Mouse (Mus musculus) spleen, embryonic (tissue): Measurements from ENCODE around the gene Sf3b3.

ENCODE experiments used
- CTCF ChIA-PET: fragments of 350-600 bp; sonication (Branson Sonifier 250); formaldehyde crosslinking; loops from one replicate; lab custom pipeline; 2022; lab: Charles Lee

Gene Sf3b3

DNA sequence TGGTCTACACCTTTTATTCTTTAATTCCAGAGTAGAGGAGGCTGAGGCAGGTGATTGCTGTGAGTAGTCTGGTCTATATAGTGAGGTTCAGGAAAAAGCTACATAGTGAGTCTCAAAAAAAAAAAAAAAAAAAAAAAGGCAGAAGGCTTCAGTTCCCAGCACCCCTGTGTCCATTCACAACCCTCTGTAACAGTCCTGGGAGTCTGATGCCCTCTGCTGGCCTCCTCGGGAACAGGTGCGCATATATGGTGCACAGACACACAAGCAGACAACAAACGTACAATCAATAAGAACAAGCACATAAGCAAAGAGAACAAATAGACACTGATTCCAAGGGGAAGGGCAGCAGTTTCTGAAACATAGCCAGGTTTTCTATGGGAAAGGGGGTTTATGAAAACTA lies 70.3 kb downstream of the Sf3b3 start:
- CTCF ChIA-PET, result interaction anchor here (0.7 kb wide), 1 partner anchor 37 kb away, joined by 5 read pairs; no protein-coding TSS in a partner anchor

DNA sequence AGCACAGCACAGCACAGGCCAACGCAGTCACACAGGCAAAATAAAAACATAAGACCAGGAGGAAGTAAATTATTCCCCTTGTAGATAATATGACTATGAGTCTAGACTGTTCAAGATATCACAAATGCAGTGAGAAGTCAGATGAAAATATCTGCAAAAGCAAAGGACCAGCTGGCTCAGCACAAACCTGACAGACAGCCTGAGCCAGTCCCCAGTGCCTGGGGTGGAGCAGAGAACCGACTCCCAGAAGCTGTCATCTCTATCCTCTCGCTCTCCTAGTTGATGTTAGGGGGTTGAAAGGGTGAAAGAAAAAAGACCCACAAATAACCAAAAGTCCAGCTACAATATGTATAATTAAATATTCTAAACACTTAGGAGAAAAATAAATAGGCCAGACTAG lies 70.9 kb downstream of the Sf3b3 start:
- CTCF ChIA-PET, result no interaction called here

- CTCF ChIA-PET, result no interaction called here
Measured at GRCm38 (mm10) chr8:110775316-110775715, 71.3 kb downstream of the Sf3b3 start.

DNA sequence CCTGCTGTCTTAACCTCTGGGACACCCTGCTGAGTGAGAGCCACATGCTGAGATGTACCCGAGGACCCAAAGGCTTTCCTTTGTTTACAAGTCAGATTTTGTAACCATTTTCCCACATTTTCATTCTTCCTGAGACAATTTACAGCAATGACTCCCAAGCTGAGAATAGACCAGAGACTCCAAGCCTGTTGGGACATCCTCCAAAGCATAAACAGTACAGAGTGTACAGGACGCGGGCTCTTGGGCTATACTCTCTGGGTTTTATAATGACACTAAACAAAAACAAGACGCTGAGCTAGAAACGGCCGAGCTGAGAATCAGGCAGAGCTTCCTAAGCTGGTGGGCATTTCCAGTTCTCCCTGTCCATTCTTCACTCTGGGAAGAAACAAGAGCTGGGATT lies 71.9 kb downstream of the Sf3b3 start:
- CTCF ChIA-PET, result no interaction called here

DNA sequence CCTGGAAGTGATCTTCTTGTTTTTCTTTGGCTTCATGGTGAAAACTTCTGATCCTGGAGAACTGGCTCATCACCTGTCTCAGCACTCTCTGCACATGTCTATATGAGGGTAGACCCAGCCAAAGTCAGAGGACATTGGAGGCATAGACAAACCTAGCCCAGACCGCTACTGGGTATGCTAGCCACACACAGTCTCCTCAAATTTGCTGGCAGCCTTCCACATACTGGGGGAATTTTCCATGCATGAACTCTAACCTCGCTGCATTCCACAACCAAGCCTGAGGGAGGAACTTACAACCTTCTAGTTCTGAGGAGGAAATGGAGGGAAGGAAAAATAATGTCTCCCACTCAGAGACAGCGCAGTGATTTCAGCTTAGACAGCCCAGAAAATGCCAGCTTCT lies 72.5 kb downstream of the Sf3b3 start:
- CTCF ChIA-PET, result no interaction called here

GRCm38 (mm10) chr8:110772452-110772851 lies 74.1 kb downstream of the Sf3b3 start:
- CTCF ChIA-PET, result interaction anchor here (0.6 kb wide), 1 partner anchor 347 kb away, joined by 12 read pairs; no protein-coding TSS in a partner anchor

GRCm38 (mm10) chr8:110767261-110767660 lies 79.3 kb downstream of the Sf3b3 start:
- CTCF ChIA-PET, result no interaction called here

DNA sequence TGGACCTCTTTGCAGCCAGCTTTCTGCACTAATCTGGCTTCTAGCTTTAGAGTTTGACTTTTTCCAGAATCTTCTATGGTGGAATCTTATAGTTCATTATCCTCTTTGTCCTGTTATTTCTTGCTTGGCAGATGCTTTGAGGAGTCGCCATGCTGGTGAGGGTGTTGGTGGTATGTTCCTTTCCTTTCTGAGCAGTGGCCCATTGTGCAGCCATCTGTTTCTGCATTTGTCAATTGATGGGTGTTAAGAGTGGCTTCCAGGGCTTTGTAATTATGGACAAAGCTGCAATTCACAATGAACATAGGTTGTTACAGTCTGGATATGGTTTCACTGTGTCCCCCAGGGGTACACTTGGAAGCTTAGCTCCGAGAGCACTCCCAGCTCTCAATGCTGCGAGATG lies 81.9 kb downstream of the Sf3b3 start:
- CTCF ChIA-PET, result no interaction called here

DNA sequence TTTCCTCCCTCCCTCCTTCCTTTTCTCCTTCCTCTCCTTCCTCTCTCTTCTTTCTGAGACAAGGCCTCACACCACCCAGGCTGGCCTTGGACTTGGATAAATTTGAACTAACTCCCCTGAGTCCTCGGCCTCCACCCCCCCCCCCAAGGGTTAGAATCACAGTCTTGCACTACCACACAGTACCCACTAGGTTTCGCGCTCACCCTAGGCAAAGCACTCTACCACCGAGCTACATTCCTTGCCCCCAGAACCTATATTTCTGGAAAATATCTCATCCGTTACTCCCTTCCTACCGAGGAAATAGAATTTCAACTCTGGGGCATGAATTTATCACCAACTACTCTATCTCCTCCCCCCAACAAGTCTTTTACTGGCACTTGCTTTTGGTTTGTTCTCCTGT lies 84.6 kb downstream of the Sf3b3 start:
- CTCF ChIA-PET, result interaction anchor here (0.7 kb wide), 1 partner anchor 78 kb away, joined by 3 read pairs; no protein-coding TSS in a partner anchor

DNA sequence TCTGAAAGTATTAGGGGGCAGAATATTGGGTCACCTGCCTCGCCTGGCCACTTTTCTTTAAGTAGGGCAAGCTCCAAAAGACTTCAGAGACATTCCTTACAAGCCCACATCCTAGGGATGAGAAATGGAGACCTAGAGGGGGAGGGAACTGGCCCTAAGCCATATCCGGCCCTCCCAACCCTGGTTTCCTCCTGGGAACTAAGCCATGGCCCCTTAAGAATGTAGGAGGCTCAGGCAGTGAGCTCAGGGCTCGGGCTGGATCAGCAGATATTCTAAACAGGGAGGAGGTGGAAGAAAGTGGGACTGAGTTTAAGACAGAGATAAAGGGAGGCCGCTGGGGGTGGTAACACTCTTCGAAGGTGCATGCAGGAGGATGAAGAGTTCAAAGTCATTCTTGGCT lies 85.4 kb downstream of the Sf3b3 start:
- CTCF ChIA-PET, result interaction anchor here (0.7 kb wide), 1 partner anchor 78 kb away, joined by 3 read pairs; no protein-coding TSS in a partner anchor

GRCm38 (mm10) chr8:110760280-110760940 lies 86.2 kb downstream of the Sf3b3 start:
- CTCF ChIA-PET, result no interaction called here
